Mouse (Mus musculus): ENCODE results near the gene Rrm2. TPM values are rescaled to one million over a fixed set of nuclear protein-coding genes. Genes with fewer than 3 reads are reported as not detected.

Rrm2 gene
- polyA plus RNA-seq, 1 experiment: not detected

DNA sequence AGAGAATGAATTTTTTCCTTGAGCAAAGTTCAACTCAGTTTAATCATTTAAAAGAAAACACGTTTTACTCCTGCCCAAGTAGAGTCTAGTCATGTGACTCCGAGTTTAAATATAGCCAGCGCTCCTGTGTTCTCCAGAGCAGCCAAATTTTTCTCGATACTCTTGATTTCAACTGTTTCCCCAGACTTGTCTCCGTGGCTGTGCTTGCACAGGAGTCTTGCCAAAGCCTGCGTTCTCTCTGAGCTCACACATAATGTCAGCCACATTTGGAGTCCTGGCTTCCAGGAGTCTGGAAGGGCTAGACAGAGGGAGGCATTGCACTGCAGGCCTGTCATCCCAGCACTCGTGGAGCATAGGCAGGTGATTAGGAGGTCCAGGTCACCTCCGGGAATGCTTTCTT, 25.5 kb upstream of the Rrm2 start:
- H3K27ac ChIP-seq (ENCODE audit: insufficient read depth, low read depth, low read length): no peak overlapping the region
- WGBS: 26% methylated on average over 8 of the region's 8 CpGs
- TF ChIP-seq POLR2A (IDR thresholded peaks at IDR 0.05; ENCODE audit: insufficient read depth, low read depth, low read length) (no peak), CTCF (IDR thresholded peaks at IDR 0.05; ENCODE audit: insufficient read depth, low read depth, low read length) (no peak)
- no peak overlapping the region for H3K4me3 ChIP-seq (ENCODE audit: insufficient read depth, low read depth, low read length)
- H3K4me1 ChIP-seq (ENCODE audit: control insufficient read depth, insufficient read depth, low read length): peaks cover 24% of the 10 kb centered on the region

- WGBS: 78% methylated on average over 7 of the region's 7 CpGs
- no peak overlapping the region for H3K27ac ChIP-seq (ENCODE audit: insufficient read depth, low read depth, low read length)
- TF ChIP-seq POLR2A (IDR thresholded peaks at IDR 0.05; ENCODE audit: insufficient read depth, low read depth, low read length) (no peak), CTCF (IDR thresholded peaks at IDR 0.05; ENCODE audit: insufficient read depth, low read depth, low read length) (no peak)
- no peak overlapping the region for H3K4me3 ChIP-seq (ENCODE audit: insufficient read depth, low read depth, low read length)
- peaks cover 24% of the 10 kb centered on the region for H3K4me1 ChIP-seq (ENCODE audit: control insufficient read depth, insufficient read depth, low read length)
These were observed 24.6 kb upstream of the Rrm2 start for GRCm38 (mm10) chr12:24683461-24683860.

DNA sequence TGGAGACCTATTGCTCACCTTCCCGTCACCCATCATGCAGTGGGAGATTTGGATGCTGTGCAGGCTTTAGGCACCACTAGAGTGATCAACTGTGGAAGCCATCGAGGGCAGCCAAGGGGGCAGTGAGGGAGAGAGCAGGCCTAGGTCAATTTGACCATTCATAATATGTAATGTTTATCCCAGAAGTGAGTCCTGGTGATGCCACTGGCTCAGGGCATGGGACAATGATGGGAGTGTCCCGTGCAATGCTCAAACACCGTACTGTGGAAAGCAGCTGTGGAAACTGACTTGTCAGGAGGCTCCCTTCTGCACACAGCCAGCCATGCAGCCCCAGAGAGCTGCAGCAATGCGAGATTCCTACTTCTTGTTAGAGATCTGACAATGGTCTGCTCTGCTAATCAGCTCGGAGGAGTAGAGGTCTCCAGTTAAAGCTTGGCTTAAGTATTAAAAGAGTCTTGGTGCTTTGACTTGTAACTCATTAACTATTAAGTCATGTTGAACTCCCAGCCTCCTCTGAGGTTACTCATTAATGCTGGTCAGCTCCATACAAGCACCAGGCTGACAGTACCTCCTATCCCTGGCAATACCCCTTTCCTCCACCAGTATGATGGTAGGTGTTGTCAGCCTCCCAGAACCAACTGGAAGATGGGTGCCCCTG, 21.9 kb upstream of the Rrm2 start:
- H3K27ac ChIP-seq (ENCODE audit: insufficient read depth, low read depth, low read length): no peak overlapping the region
- no peak overlapping the region for H3K4me3 ChIP-seq (ENCODE audit: insufficient read depth, low read depth, low read length)
- no peak for TF ChIP-seq POLR2A (IDR thresholded peaks at IDR 0.05; ENCODE audit: insufficient read depth, low read depth, low read length)
- TF ChIP-seq CTCF (IDR thresholded peaks at IDR 0.05; ENCODE audit: insufficient read depth, low read depth, low read length): no peak
- 84% methylated on average over 6 of the region's 6 CpGs for WGBS
- peaks cover 14% of the 10 kb centered on the region for H3K4me1 ChIP-seq (ENCODE audit: control insufficient read depth, insufficient read depth, low read length)

- TF ChIP-seq POLR2A (IDR thresholded peaks at IDR 0.05; ENCODE audit: insufficient read depth, low read depth, low read length) (no peak), CTCF (IDR thresholded peaks at IDR 0.05; ENCODE audit: insufficient read depth, low read depth, low read length) (no peak)
These were observed 21.2 kb upstream of the Rrm2 start for GRCm38 (mm10) chr12:24686696-24687346.

DNA sequence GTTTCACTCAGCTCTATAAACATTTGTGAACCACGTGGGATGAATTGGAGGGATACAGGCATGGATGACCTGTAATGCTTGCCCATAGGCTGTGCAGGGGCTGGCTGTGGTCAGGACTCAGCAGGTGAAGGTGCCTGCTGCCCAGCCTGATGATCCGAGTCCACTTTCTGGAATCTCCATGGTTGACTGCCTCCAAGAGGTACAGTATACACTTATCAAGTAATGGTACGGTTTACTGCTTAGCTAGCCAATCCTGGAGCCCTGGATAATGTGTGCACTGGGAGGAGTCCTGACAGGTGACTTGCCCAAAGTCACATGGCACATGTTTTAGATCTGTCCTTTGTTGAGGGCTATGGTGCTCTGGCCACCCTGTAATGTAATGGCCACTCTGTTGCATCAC, 17.7 kb upstream of the Rrm2 start:
- WGBS: 88% methylated on average over 3 of the region's 3 CpGs
- Histone ChIP-seq H3K27ac (ENCODE audit: insufficient read depth, low read depth, low read length) (no peak overlapping the region), H3K4me3 (ENCODE audit: insufficient read depth, low read depth, low read length) (no peak overlapping the region), H3K4me1 (ENCODE audit: control insufficient read depth, insufficient read depth, low read length) (no peaks in the 10 kb centered on the region)
- TF ChIP-seq CTCF (IDR thresholded peaks at IDR 0.05; ENCODE audit: insufficient read depth, low read depth, low read length) (no peak), POLR2A (IDR thresholded peaks at IDR 0.05; ENCODE audit: insufficient read depth, low read depth, low read length) (no peak)

More at GRCm38 (mm10) chr12:24686696-24687346, 21.2 kb upstream of the Rrm2 start:
- no peak overlapping the region for H3K27ac ChIP-seq (ENCODE audit: insufficient read depth, low read depth, low read length)
- peaks cover 7% of the 10 kb centered on the region; the same call in 1 of the 2 replicates for H3K4me1 ChIP-seq (ENCODE audit: control insufficient read depth, insufficient read depth, low read length)
- 87% methylated on average over 11 of the region's 11 CpGs for WGBS
- H3K4me3 ChIP-seq (ENCODE audit: insufficient read depth, low read depth, low read length): no peak overlapping the region

- Histone ChIP-seq H3K27ac (ENCODE audit: insufficient read depth, low read depth, low read length) (no peak overlapping the region), H3K4me3 (ENCODE audit: insufficient read depth, low read depth, low read length) (no peak overlapping the region)
- 37% methylated on average over 16 of the region's 16 CpGs for WGBS
These were observed 11.2 kb upstream of the Rrm2 start for GRCm38 (mm10) chr12:24696500-24697483.

GRCm38 (mm10) chr12:24697484-24698204, 10.4 kb upstream of the Rrm2 start:
- 62% methylated on average over 8 of the region's 8 CpGs for WGBS
- TF ChIP-seq CTCF (IDR thresholded peaks at IDR 0.05; ENCODE audit: insufficient read depth, low read depth, low read length) (no peak), POLR2A (IDR thresholded peaks at IDR 0.05; ENCODE audit: insufficient read depth, low read depth, low read length) (no peak)
- peaks cover 4% of the 10 kb centered on the region for H3K4me1 ChIP-seq (ENCODE audit: control insufficient read depth, insufficient read depth, low read length)
- H3K4me3 ChIP-seq (ENCODE audit: insufficient read depth, low read depth, low read length): no peak overlapping the region
- no peak overlapping the region for H3K27ac ChIP-seq (ENCODE audit: insufficient read depth, low read depth, low read length)

More at GRCm38 (mm10) chr12:24696500-24697483, 11.2 kb upstream of the Rrm2 start:
- H3K4me1 ChIP-seq (ENCODE audit: control insufficient read depth, insufficient read depth, low read length): peaks cover 4% of the 10 kb centered on the region
- peak; percentile 84 for TF ChIP-seq CTCF (IDR thresholded peaks at IDR 0.05; ENCODE audit: insufficient read depth, low read depth, low read length)
- TF ChIP-seq POLR2A (IDR thresholded peaks at IDR 0.05; ENCODE audit: insufficient read depth, low read depth, low read length): no peak

DNA sequence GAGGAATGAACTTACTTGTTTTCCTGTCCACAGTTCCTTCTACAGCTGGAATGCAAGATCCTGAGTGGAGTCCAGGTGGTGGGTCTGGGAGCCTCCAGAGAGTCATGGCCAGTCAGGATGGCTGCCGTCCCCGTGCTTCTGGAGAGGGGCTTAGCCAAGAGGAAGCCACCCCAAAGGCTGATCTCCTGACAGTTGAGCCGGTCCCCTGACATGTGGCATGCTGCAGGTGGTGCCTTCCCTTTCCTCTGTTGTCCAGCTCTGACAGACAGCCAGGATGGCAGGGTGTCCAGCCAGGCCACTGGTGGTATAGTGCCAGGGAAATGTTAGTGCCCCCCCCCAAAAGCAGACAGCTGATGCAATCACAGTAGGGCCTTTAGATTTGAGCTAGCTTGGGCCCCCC, 9.5 kb upstream of the Rrm2 start:
- peaks cover 4% of the 10 kb centered on the region for H3K4me1 ChIP-seq (ENCODE audit: control insufficient read depth, insufficient read depth, low read length)
- no peak overlapping the region for H3K27ac ChIP-seq (ENCODE audit: insufficient read depth, low read depth, low read length)
- WGBS: 91% methylated on average over 3 of the region's 3 CpGs
- no peak for TF ChIP-seq CTCF (IDR thresholded peaks at IDR 0.05; ENCODE audit: insufficient read depth, low read depth, low read length)
- TF ChIP-seq POLR2A (IDR thresholded peaks at IDR 0.05; ENCODE audit: insufficient read depth, low read depth, low read length): no peak
- no peak overlapping the region for H3K4me3 ChIP-seq (ENCODE audit: insufficient read depth, low read depth, low read length)
